ENCODE assay signal across 8 mouse cellular contexts in the genomic region with DNA sequence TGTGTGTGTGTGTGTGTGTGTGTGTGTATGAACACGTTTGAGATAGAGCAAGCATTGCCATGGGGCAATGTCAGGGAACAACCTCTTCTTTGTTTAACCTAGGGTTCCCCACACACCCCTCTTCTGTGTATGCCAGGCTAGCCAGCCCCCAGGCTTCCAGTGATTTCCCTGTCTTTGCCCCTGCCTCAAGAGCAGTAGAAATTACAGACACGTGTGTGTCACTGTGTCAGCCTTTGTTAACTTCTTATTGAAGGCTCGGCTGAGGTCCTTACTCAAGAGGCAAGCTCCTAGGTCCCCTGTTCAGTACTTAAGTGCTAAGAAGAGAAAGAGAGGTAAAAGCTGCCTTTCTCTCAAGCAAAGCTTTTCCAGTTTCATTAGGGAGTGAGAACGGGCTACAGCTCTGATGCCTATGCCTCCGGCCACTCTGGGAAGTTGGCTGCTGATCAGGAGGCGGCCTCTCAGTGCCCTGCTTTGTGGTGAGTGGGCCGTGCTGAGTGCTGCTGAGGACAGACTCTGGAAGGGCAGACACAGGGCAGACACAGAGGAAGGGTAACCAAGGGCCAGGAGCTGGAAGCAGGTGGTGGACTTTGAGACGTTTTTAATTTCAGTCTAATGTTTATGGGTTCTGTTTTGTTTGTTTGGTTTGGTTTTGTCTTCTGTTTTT.
DNase-seq lines count a peak whose midpoint lies in the region; ATAC-seq and TF ChIP-seq lines count a peak whose summit lies in the region.

No protein-coding gene starts in this region.

- H3K9ac ChIP-seq in forebrain, postnatal 0 days: no peak overlapping the region
- H3K9ac ChIP-seq in hindbrain, embryonic 11.5 days (ENCODE audit: low read depth, low read length): no peak overlapping the region
- H3K9ac ChIP-seq in midbrain, embryonic 14.5 days (replicated peaks; ENCODE audit: low read length): no peak overlapping the region

- H3K27me3 ChIP-seq in forebrain, postnatal 0 days (ENCODE audit: insufficient read depth, low read length): no peaks in the 10 kb centered on the region
- H3K27me3 ChIP-seq in hindbrain, embryonic 11.5 days (ENCODE audit: control insufficient read depth, insufficient read depth, low read length): no peaks in the 10 kb centered on the region
- no peaks in the 10 kb centered on the region for H3K27me3 ChIP-seq in midbrain, embryonic 14.5 days (ENCODE audit: control insufficient read depth, insufficient read depth, low read length)

- H3K4me2 ChIP-seq in forebrain, postnatal 0 days (ENCODE audit: low read depth): no peak overlapping the region
- no peak overlapping the region for H3K4me2 ChIP-seq in hindbrain, embryonic 11.5 days (replicated peaks; ENCODE audit: low read depth, low read length)
- no peak overlapping the region for H3K4me2 ChIP-seq in midbrain, embryonic 14.5 days (ENCODE audit: low read length)

- no peaks in the 10 kb centered on the region for H3K9me3 ChIP-seq in forebrain, postnatal 0 days (ENCODE audit: low read length)
- H3K9me3 ChIP-seq in hindbrain, embryonic 11.5 days (ENCODE audit: control insufficient read depth, low read length): no peaks in the 10 kb centered on the region
- H3K9me3 ChIP-seq in midbrain, embryonic 14.5 days (ENCODE audit: control insufficient read depth, low read length): no peaks in the 10 kb centered on the region

- H3K36me3 ChIP-seq in forebrain, postnatal 0 days (ENCODE audit: insufficient read depth): no peaks in the 10 kb centered on the region
- H3K36me3 ChIP-seq in hindbrain, embryonic 11.5 days (ENCODE audit: control insufficient read depth, insufficient read depth, low read length): no peaks in the 10 kb centered on the region
- H3K36me3 ChIP-seq in midbrain, embryonic 14.5 days (ENCODE audit: control insufficient read depth, insufficient read depth, low read length): no peaks in the 10 kb centered on the region

- ATAC-seq in forebrain, postnatal 0 days: peak; percentile 88
- ATAC-seq in hindbrain, embryonic 11.5 days (ENCODE audit: low FRiP score): peak; percentile 65
- ATAC-seq in midbrain, embryonic 14.5 days (ENCODE audit: low FRiP score, low TSS enrichment): no peak; the same call in 1 of the 2 replicates

- peaks cover 5% of the 10 kb centered on the region; the same call in 1 of the 2 replicates for H3K4me1 ChIP-seq in forebrain, postnatal 0 days (ENCODE audit: insufficient read depth)
- no peaks in the 10 kb centered on the region for H3K4me1 ChIP-seq in hindbrain, embryonic 11.5 days (replicated peaks; ENCODE audit: control insufficient read depth, insufficient read depth, low read length)
- no peaks in the 10 kb centered on the region for H3K4me1 ChIP-seq in midbrain, embryonic 14.5 days (ENCODE audit: control insufficient read depth, insufficient read depth, low read length)

- no peak overlapping the region for H3K27ac ChIP-seq in forebrain, postnatal 0 days (ENCODE audit: low read depth, low read length)
- H3K27ac ChIP-seq in hindbrain, embryonic 11.5 days (ENCODE audit: low read depth, low read length): no peak overlapping the region
- H3K27ac ChIP-seq in midbrain, embryonic 14.5 days (replicated peaks; ENCODE audit: low read depth, low read length): peak overlapping the region; percentile 41; the same call in 1 of the 2 replicates

- no peak for TF ChIP-seq CTCF in forebrain, postnatal 0 days (IDR thresholded peaks at IDR 0.05; ENCODE audit: low read depth)

- 7% methylated on average over 8 of the region's 8 CpGs for WGBS in forebrain, postnatal 0 days
- 34% methylated on average over 8 of the region's 8 CpGs for WGBS in hindbrain, embryonic 11.5 days
- 18% methylated on average over 8 of the region's 8 CpGs for WGBS in midbrain, embryonic 14.5 days

- H3K4me3 ChIP-seq in forebrain, postnatal 0 days (ENCODE audit: low read depth, low read length): no peak overlapping the region
- no peak overlapping the region for H3K4me3 ChIP-seq in hindbrain, embryonic 11.5 days (ENCODE audit: low read depth, low read length)
- H3K4me3 ChIP-seq in midbrain, embryonic 14.5 days (replicated peaks; ENCODE audit: low read depth, low read length): no peak overlapping the region

- DNase-seq in MN1 (ENCODE audit: low spot score): peak; percentile 20
- peak; percentile 70 for DNase-seq in brain, adult 2 months (ENCODE audit: low read depth, low spot score)
- DNase-seq in forebrain, postnatal 0 days: peak; percentile 38
- DNase-seq in hindbrain, embryonic 11.5 days (ENCODE audit: low spot score): no peak
- peak; percentile 51 to 55 for DNase-seq in layer of hippocampus, postnatal 36 days
- DNase-seq in midbrain, embryonic 14.5 days: peak; percentile 61
- DNase-seq in spleen, postnatal 14 days (ENCODE audit: low spot score in 2 of 2): no peak
- no peak for DNase-seq in thymus, postnatal 14 days

Comparison
In these comparisons a context has a peak if more than half of its experiments do, and no peak if none do; other contexts are left out.
1. DNase-seq: peak in MN1 (single experiment), brain, adult 2 months (single experiment), forebrain, postnatal 0 days (single experiment), layer of hippocampus, postnatal 36 days (2 of 2) and midbrain, embryonic 14.5 days (single experiment); none in hindbrain, embryonic 11.5 days (single experiment), spleen, postnatal 14 days (0 of 2) and thymus, postnatal 14 days (single experiment).